In genomic region chr10:70186136-70186535, GRCm38 (mm10) we compare ENCODE assay signal across 10 mouse cellular contexts. TPM values are rescaled to one million over a fixed set of nuclear protein-coding genes. Genes with fewer than 3 reads are reported as not detected.
DNase-seq lines count a peak whose midpoint lies in the region; ATAC-seq and TF ChIP-seq lines count a peak whose summit lies in the region.
"Had no signal": no experiment of that assay in that cellular context is flagged by ENCODE, and none has a peak within 500 bp of the region (broad histone marks: within the 10 kb centered on the region; RNA-seq: fewer than 3 reads in every experiment).

No protein-coding gene starts in this region.

- TF ChIP-seq CTCF in heart, postnatal 0 days (IDR thresholded peaks at IDR 0.05; ENCODE audit: low read depth): peak; percentile 65
- TF ChIP-seq CTCF in CH12.LX (conservative IDR thresholded peaks at IDR 0.05 in 1 of 2, IDR thresholded peaks at IDR 0.05 in 1 of 2; ENCODE audit: low read depth in 2 of 2, low read length in 2 of 2): peak; percentile 29 to 55

- H3K27me3 ChIP-seq in heart, postnatal 0 days (ENCODE audit: control insufficient read depth, insufficient read depth, low read length): no peaks in the 10 kb centered on the region
- no peaks in the 10 kb centered on the region for H3K27me3 ChIP-seq in CH12.LX (replicated peaks)
- H3K27me3 ChIP-seq: embryonic facial prominence, embryonic 15.5 days; liver, embryonic 13.5 days had no signal

- TF ChIP-seq EP300 in heart, postnatal 0 days (IDR thresholded peaks at IDR 0.05; ENCODE audit: low read depth): no peak
- TF ChIP-seq EP300 in CH12.LX (IDR thresholded peaks at IDR 0.05; ENCODE audit: low read length): no peak

- no peaks in the 10 kb centered on the region for H3K9me3 ChIP-seq in heart, postnatal 0 days (replicated peaks; ENCODE audit: control insufficient read depth, low read length)
- no peaks in the 10 kb centered on the region for H3K9me3 ChIP-seq in CH12.LX (replicated peaks; ENCODE audit: low read length)
- H3K9me3 ChIP-seq: embryonic facial prominence, embryonic 15.5 days; liver, embryonic 13.5 days had no signal

- 65% methylated on average over 9 of the region's 9 CpGs for WGBS in heart, postnatal 0 days

- H3K9ac ChIP-seq in heart, postnatal 0 days (replicated peaks; ENCODE audit: low read depth, low read length): no peak overlapping the region
- no peak overlapping the region for H3K9ac ChIP-seq in CH12.LX (ENCODE audit: insufficient read depth, low read depth)
- H3K9ac ChIP-seq: embryonic facial prominence, embryonic 15.5 days; liver, embryonic 13.5 days had no signal

- H3K4me1 ChIP-seq in heart, postnatal 0 days (ENCODE audit: control insufficient read depth, insufficient read depth): peaks cover 11% of the 10 kb centered on the region; the same call in 1 of the 2 replicates
- peaks cover 9 to 22% of the 10 kb centered on the region in 2 experiments for H3K4me1 ChIP-seq in CH12.LX (ENCODE audit: control insufficient read depth in 1 of 2, insufficient read depth in 2 of 2)

- dilution Hi-C loops in CH12.LX (cut with MboI; ENCODE audit: extremely low pct_ligation_motif_present, extremely low pct_unique_long_range_greater_than_20kb, low sequenced_read_pairs): no loop called here

- H3K4me3 ChIP-seq in heart, postnatal 0 days (ENCODE audit: low read depth, low read length): no peak overlapping the region
- H3K4me3 ChIP-seq in CH12.LX (replicated peaks in 1 of 3; ENCODE audit: low read depth in 2 of 3, low read length in 2 of 3, poor library complexity in 1 of 3): no peak overlapping the region
- H3K4me3 ChIP-seq: embryonic facial prominence, embryonic 15.5 days; liver, embryonic 13.5 days had no signal

- intact Hi-C loops in heart, postnatal 36 days (cut with DNase I): loop anchor here (5.0 kb wide), 2 partner anchors 89 to 164 kb away; partner anchors contain the start of gene Ccdc6

- TF ChIP-seq RAD21 in CH12.LX (IDR thresholded peaks at IDR 0.05; ENCODE audit: low read depth, low read length): peak; percentile 26

- peaks cover 46% of the 10 kb centered on the region for H3K36me3 ChIP-seq in heart, postnatal 0 days (replicated peaks; ENCODE audit: control insufficient read depth, insufficient read depth, low read length)
- peaks cover 51 to 95% of the 10 kb centered on the region in 2 experiments for H3K36me3 ChIP-seq in CH12.LX (replicated peaks in 1 of 2; ENCODE audit: control insufficient read depth in 1 of 2, insufficient read depth in 1 of 2, low read length in 1 of 2)

- in situ Hi-C loops in CH12.LX (cut with MboI; ENCODE audit: low pct_ligation_motif_present, low pct_unique_long_range_greater_than_20kb, low sequenced_read_pairs): no loop called here

- TF ChIP-seq POLR2A in CH12.LX (IDR thresholded peaks at IDR 0.05; ENCODE audit: low read depth, low read length): no peak

- no peak for ATAC-seq in heart, postnatal 0 days (ENCODE audit: insufficient read depth, low read depth)
- ATAC-seq in megakaryocyte, adult 5-6 weeks (ENCODE audit: poor library complexity, severe bottlenecking): 0 out of 2 replicates have a peak, but pooled peaks have one; percentile 48

- no peak for DNase-seq in heart, postnatal 0 days (ENCODE audit: low spot score)
- no peak for DNase-seq in heart, adult 11 months
- peak; percentile 16 for DNase-seq in 416B (ENCODE audit: low read depth)
- DNase-seq in CH12.LX (ENCODE audit: extremely low read depth): no peak
- DNase-seq in heart, postnatal 36 days: peak; percentile 45 to 50
- DNase-seq in ovary, postnatal 10 days (ENCODE audit: low spot score): no peak
- DNase-seq in spleen, postnatal 36 days (ENCODE audit: low spot score in 2 of 2): no peak
- DNase-seq: liver, embryonic 13.5 days had no signal

- H3K27ac ChIP-seq in heart, postnatal 0 days (ENCODE audit: low read depth): no peak overlapping the region
- no peak overlapping the region for H3K27ac ChIP-seq in CH12.LX (ENCODE audit: insufficient read depth, low read depth)
- H3K27ac ChIP-seq: embryonic facial prominence, embryonic 15.5 days; liver, embryonic 13.5 days had no signal

- H3K4me2 ChIP-seq in heart, postnatal 0 days (ENCODE audit: low read depth, low read length): no peak overlapping the region
- no peak overlapping the region for H3K4me2 ChIP-seq in CH12.LX (ENCODE audit: insufficient read depth, low read depth, poor library complexity, severe bottlenecking)
- H3K4me2 ChIP-seq: embryonic facial prominence, embryonic 15.5 days; liver, embryonic 13.5 days had no signal

- no peaks in the 10 kb centered on the region; the same call in 1 of the 2 replicates for H3K79me2 ChIP-seq in CH12.LX (replicated peaks; ENCODE audit: control insufficient read depth, extremely low read depth, insufficient read depth, poor library complexity, severe bottlenecking)

TF ChIP-seq in CH12.LX, 34 proteins besides CTCF, POLR2A, EP300 and RAD21:
- TF ChIP-seq SMC3 (IDR thresholded peaks at IDR 0.05; ENCODE audit: low read depth, low read length): peak; percentile 65
- TF ChIP-seq IRF4 (IDR thresholded peaks at IDR 0.05; ENCODE audit: low read depth, low read length): no peak

RNA-seq across cellular contexts. Expression of gene Mrln, which starts 18.3 kb away (rescaled TPM):
- total RNA-seq in heart, postnatal 0 days (2014; rRNA removed; ENCODE audit: low replicate concordance): not detected in 2 replicates
- 0.51 TPM in 1 of 2 replicates, not detected in the other for polyA plus RNA-seq in heart, postnatal 0 days (2015; fragmentation: Nextera tagmentation; extraction: Ambion mirVana)
- total RNA-seq in CH12.LX (2012; rRNA removed): not detected in 2 replicates
- total RNA-seq in CH12.LX (2014; rRNA removed): not detected in 2 replicates
- polyA plus RNA-seq in CH12.LX (2012; ENCODE audit: insufficient read length, low read depth): not detected in 2 replicates
- 1 to 10 TPM; 3.1 to 4.0 TPM for total RNA-seq in heart, postnatal 36 days (2021)
- not detected in 2 replicates for total RNA-seq in megakaryocyte, adult 5-6 weeks (2015)
- total RNA-seq in megakaryocyte, adult 5-6 weeks (2017): not detected in 2 replicates

RNA-seq across cellular contexts. Expression of gene Slc16a9, which starts 58.8 kb away (rescaled TPM):
- 1.6 and 2.0 TPM in 2 replicates for total RNA-seq in heart, postnatal 0 days (2014; rRNA removed; ENCODE audit: low replicate concordance)
- polyA plus RNA-seq in heart, postnatal 0 days (2015; fragmentation: Nextera tagmentation; extraction: Ambion mirVana): 0.77 and 0.86 TPM in 2 replicates
- total RNA-seq in CH12.LX (2012; rRNA removed) (not detected in 2 replicates), CH12.LX (2014; rRNA removed) (not detected in 2 replicates)
- polyA plus RNA-seq in CH12.LX (2012; ENCODE audit: insufficient read length, low read depth): not detected in 2 replicates
- total RNA-seq in heart, postnatal 36 days (2021): 1 to 10 TPM; 2.5 to 5.3 TPM
- 0.11 TPM in 1 of 2 replicates, not detected in the other for total RNA-seq in megakaryocyte, adult 5-6 weeks (2015)
- 0.12 and 0.26 TPM in 2 replicates for total RNA-seq in megakaryocyte, adult 5-6 weeks (2017)

Comparison
In these comparisons a context has a peak if more than half of its experiments do, and no peak if none do; other contexts are left out.
1. DNase-seq: peak in 416B (single experiment) and heart, postnatal 36 days (2 of 2); none in heart, postnatal 0 days (single experiment), heart, adult 11 months (single experiment), CH12.LX (single experiment), ovary, postnatal 10 days (single experiment) and spleen, postnatal 36 days (0 of 2).